Mouse (Mus musculus): ENCODE measurements around the gene Inpp5a. TPM values are rescaled to one million over a fixed set of nuclear protein-coding genes. Genes with fewer than 3 reads are reported as not detected.

Gene Inpp5a
- polyA plus RNA-seq, 1 experiment: 17.6 TPM

GRCm38 (mm10) chr7:139377381-139377780, 11.5 kb upstream of the Inpp5a start:
- TF ChIP-seq CTCF (IDR thresholded peaks at IDR 0.05; ENCODE audit: borderline replicate concordance, extremely low read depth, insufficient read depth, insufficient read length) (no peak), POLR2A (IDR thresholded peaks at IDR 0.05; ENCODE audit: borderline replicate concordance, extremely low read depth, insufficient read depth, insufficient read length, poor library complexity, severe bottlenecking) (no peak)
- no peak for DNase-seq (ENCODE audit: low read depth)

GRCm38 (mm10) chr7:139378355-139378754, 10.6 kb upstream of the Inpp5a start:
- TF ChIP-seq CTCF (IDR thresholded peaks at IDR 0.05; ENCODE audit: borderline replicate concordance, extremely low read depth, insufficient read depth, insufficient read length): no peak
- no peak for TF ChIP-seq POLR2A (IDR thresholded peaks at IDR 0.05; ENCODE audit: borderline replicate concordance, extremely low read depth, insufficient read depth, insufficient read length, poor library complexity, severe bottlenecking)
- no peak for DNase-seq (ENCODE audit: low read depth)

DNA sequence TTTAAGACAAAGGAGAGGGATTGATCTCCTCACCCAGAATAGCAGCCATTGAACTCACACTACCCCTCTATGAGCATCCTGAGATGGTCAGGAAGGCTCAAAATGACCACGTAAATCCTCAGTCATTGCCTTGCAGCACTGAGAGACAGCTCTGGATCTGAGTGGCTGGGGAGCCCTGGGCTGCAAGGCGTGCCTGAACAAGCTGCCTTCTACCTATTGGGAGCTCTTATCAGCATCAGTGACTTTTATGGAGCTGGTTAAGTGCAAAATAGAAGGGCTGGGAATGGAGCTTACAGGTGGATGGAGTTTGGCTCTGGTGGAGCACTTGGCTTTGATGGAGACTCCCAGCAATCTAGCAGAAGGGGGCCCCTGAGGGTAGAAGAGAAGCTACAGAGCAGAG, 9.2 kb upstream of the Inpp5a start:
- no peak for TF ChIP-seq POLR2A (IDR thresholded peaks at IDR 0.05; ENCODE audit: borderline replicate concordance, extremely low read depth, insufficient read depth, insufficient read length, poor library complexity, severe bottlenecking)
- TF ChIP-seq CTCF (IDR thresholded peaks at IDR 0.05; ENCODE audit: borderline replicate concordance, extremely low read depth, insufficient read depth, insufficient read length): no peak
- no peak for DNase-seq (ENCODE audit: low read depth)

DNA sequence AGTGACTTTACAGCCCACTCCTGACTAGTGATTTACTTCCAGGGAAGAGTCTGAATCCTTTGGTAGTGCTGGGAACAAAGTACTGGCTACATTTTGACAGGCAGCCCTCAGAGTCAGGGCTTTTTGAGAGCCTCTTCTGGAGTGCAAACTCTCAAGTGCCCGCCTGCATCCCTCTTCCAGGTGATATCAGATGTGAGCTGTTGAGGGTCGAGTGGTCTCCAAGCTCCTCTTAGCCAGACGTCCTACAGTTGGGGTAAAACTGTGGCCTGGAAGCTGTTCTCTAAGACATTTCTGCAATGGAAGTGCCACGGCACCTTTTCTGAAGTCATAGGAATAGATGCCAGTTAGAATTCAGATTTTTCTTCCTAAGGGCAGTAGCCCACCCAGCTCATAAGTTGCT, 8.7 kb upstream of the Inpp5a start:
- TF ChIP-seq POLR2A (IDR thresholded peaks at IDR 0.05; ENCODE audit: borderline replicate concordance, extremely low read depth, insufficient read depth, insufficient read length, poor library complexity, severe bottlenecking) (no peak), CTCF (IDR thresholded peaks at IDR 0.05; ENCODE audit: borderline replicate concordance, extremely low read depth, insufficient read depth, insufficient read length) (no peak)
- no peak for DNase-seq (ENCODE audit: low read depth)

DNA sequence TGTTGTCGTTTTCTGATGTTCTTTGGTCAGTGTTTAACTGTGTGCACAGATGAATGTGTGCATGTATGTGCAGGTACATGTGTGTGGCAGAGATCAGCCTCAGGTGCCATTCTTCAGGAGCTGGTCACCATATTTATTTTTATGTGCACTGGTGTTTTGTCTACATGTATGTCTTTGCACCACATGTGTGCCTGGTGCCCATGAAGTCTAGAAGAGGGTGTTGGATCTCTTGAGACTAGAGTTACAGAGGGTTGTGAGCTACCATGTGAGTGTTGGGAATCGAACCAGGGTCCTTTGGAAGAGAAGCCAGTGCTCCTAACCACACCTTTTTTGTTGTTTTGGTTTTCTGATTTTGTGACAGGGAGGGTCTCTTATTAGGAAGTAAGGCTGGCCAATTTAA, 7.0 kb upstream of the Inpp5a start:
- DNase-seq (ENCODE audit: low read depth): no peak
- TF ChIP-seq POLR2A (IDR thresholded peaks at IDR 0.05; ENCODE audit: borderline replicate concordance, extremely low read depth, insufficient read depth, insufficient read length, poor library complexity, severe bottlenecking) (no peak), CTCF (IDR thresholded peaks at IDR 0.05; ENCODE audit: borderline replicate concordance, extremely low read depth, insufficient read depth, insufficient read length) (no peak)

DNA sequence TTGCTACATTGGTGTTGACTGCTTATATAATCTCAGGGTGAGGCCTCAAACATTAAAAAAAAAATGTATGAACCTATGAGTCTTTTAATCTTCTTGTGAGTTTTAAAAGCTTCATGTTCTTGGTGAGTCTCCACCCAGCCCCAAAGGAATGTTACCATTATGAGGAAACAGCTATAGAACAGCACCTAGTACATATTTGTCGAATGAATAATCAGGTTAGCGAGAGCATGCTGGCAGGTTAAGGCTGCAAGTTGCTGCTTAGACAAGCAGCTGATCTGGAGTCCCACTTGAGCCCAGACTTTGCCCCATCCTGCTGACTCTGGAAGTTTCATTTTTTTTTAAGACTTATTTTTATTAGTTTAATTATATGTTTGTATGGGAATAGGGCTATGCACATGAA, 6.1 kb upstream of the Inpp5a start:
- DNase-seq (ENCODE audit: low read depth): no peak
- TF ChIP-seq POLR2A (IDR thresholded peaks at IDR 0.05; ENCODE audit: borderline replicate concordance, extremely low read depth, insufficient read depth, insufficient read length, poor library complexity, severe bottlenecking): no peak
- no peak for TF ChIP-seq CTCF (IDR thresholded peaks at IDR 0.05; ENCODE audit: borderline replicate concordance, extremely low read depth, insufficient read depth, insufficient read length)

GRCm38 (mm10) chr7:139384500-139384899, 4.4 kb upstream of the Inpp5a start:
- DNase-seq (ENCODE audit: low read depth): no peak
- TF ChIP-seq POLR2A (IDR thresholded peaks at IDR 0.05; ENCODE audit: borderline replicate concordance, extremely low read depth, insufficient read depth, insufficient read length, poor library complexity, severe bottlenecking) (no peak), CTCF (IDR thresholded peaks at IDR 0.05; ENCODE audit: borderline replicate concordance, extremely low read depth, insufficient read depth, insufficient read length) (no peak)

DNA sequence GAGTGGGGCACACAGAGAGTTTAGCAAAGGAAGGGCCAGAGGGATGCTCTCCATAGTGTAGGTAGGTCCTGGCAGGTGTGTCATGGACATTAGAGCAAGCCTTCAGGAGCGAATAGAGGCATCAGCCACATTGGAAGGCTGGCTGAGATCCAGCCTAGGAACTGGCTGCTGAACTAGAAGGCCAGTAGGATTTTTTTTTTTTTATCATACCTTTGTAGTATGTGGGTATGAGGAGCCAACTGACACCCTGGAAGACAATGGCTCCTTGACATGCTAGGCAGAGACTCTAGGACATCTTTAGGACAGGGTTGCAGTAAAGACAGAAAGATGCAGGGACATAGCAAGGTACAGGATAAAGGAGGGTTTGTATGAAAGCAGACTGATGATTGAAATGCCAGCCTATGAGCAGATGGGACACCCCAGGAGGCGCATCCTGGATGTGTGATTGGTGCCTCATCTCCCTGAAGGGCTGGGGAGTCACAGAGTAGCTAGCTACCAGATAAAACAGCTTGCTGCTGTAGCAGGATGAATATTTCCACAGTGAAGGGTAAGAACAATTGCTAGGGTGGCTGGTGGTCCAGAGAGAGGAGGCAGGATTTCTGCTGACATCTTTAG, 3.9 kb upstream of the Inpp5a start:
- TF ChIP-seq POLR2A (IDR thresholded peaks at IDR 0.05; ENCODE audit: borderline replicate concordance, extremely low read depth, insufficient read depth, insufficient read length, poor library complexity, severe bottlenecking): no peak
- TF ChIP-seq CTCF (IDR thresholded peaks at IDR 0.05; ENCODE audit: borderline replicate concordance, extremely low read depth, insufficient read depth, insufficient read length): no peak
- peak; percentile 35 for DNase-seq (ENCODE audit: low read depth)

DNA sequence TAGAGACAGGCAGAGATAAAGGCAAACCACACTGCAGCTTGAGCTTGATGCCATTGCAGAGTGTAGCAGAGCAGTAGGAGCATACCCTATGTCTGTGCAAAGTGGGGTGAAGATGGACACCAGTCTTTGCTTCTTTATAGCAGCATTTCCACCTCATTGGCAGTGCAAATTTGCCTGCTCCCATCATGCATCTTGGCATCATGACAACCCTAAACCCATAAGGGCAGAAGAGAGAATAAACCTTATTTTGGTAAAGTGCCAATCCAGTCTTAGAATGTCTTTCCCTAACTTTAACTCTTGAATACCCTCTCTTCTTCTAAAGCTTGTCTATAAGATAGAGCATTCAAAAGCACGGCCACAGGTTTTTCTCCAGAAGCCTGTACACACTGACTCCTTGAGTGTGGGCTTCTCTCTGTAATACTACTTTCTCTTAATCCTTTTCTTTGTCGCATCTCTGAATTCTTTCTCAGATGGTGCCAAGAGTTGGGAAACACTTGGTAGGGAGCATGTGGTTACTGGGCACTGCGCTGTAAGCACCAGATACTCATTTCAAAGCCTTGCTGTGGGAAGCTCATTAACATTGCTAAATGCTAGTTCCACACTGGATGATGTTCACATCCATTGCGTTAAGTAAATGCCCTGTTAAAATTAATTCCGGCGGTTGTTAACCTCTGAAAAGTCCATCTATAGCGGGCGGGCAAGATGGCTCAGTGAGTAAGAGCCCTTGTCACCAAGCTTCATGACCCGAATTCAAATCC, 1.8 kb upstream of the Inpp5a start:
- DNase-seq (ENCODE audit: low read depth): peak; percentile 40
- TF ChIP-seq POLR2A (IDR thresholded peaks at IDR 0.05; ENCODE audit: borderline replicate concordance, extremely low read depth, insufficient read depth, insufficient read length, poor library complexity, severe bottlenecking) (no peak), CTCF (IDR thresholded peaks at IDR 0.05; ENCODE audit: borderline replicate concordance, extremely low read depth, insufficient read depth, insufficient read length) (no peak)

- TF ChIP-seq POLR2A (IDR thresholded peaks at IDR 0.05; ENCODE audit: borderline replicate concordance, extremely low read depth, insufficient read depth, insufficient read length, poor library complexity, severe bottlenecking): no peak
- no peak for TF ChIP-seq CTCF (IDR thresholded peaks at IDR 0.05; ENCODE audit: borderline replicate concordance, extremely low read depth, insufficient read depth, insufficient read length)
- no peak for DNase-seq (ENCODE audit: low read depth)
Observed at GRCm38 (mm10) chr7:139387921-139388669, 814 bp upstream of the Inpp5a start.

DNA sequence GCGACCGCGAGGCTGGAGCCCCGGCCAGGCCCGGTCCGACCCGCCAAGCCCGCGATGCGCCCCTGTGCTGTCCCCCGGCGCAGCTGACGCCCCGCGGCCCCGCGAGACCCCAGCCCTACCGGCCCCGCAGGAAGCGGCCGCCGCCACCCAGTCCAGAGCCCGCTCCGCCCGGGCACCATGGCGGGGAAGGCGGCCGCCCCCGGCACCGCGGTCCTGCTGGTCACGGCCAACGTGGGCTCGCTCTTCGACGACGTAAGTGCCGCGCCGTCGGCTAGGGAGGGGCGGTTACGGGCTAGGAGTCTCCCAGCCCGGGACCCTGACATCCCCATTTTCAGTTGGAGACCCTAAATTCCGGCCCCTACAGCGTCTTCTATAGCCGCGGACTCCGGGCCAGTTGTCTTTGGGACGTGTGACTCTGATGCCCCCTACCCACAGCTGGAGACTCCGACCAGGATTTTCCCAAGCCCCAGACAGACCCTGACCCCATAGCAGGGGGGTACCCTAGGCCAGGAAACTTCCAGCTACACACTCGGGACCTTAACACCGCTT, 378 bp downstream of the Inpp5a start:
- peak; percentile 40 for DNase-seq (ENCODE audit: low read depth)
- TF ChIP-seq CTCF (IDR thresholded peaks at IDR 0.05; ENCODE audit: borderline replicate concordance, extremely low read depth, insufficient read depth, insufficient read length) (no peak), POLR2A (IDR thresholded peaks at IDR 0.05; ENCODE audit: borderline replicate concordance, extremely low read depth, insufficient read depth, insufficient read length, poor library complexity, severe bottlenecking) (no peak)

Measured in brain, embryonic 14.5 days (tissue).